Mouse (Mus musculus): ENCODE data around the gene Nck2. TPM values are rescaled to one million over a fixed set of nuclear protein-coding genes. Genes with fewer than 3 reads are reported as not detected.

Nck2 gene
- polyA plus RNA-seq, 1 experiment = 28.5 TPM

DNA sequence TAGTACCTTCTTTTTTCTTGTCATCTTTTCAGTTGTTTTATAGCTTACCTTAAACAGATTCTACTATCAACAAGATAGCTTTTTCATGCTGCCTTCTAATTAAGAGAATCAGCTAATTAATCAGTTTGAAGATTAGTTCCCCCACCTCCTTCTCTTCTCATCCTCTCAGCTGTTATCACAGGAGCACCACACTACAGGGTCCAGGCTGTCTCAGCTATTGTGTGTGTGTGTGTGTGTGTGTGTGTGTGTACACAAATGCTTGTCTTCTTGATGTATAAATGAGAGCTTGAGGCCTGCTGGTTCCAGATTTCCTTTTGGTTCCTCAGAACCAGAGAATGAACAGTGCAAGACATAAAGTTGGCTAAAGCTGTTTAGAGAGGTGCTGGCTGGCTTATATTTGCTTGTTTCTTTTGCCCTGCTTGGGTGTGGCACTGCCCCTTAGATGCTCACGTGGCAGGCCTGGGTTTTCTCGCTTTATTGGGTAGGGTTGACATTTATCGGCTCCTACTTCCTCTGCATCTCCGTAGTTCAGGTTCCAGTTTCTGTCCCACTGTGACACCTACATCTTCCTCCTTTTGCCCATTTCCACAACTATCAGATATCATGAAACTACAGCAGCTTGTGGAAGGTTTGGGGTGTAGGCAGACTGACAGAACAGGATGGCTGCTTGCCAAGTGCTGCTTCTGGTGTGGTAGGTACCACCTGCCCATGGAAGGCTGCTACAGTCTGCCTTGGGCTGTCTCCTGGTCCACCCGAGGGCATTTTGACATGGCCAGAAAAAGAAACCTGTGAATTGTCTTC lies 29.6 kb downstream of the Nck2 start:
- TF ChIP-seq CTCF (IDR thresholded peaks at IDR 0.05; ENCODE audit: borderline replicate concordance, insufficient read depth, low read length) (no peak), POLR2A (IDR thresholded peaks at IDR 0.05; ENCODE audit: low read depth, low read length) (no peak)
- Histone ChIP-seq H3K27ac (ENCODE audit: insufficient read depth, low read length) (peak overlapping the region; percentile 20), H3K4me1 (ENCODE audit: control insufficient read depth, insufficient read depth, low read length) (peaks cover 17% of the 10 kb centered on the region), H3K4me3 (ENCODE audit: insufficient read depth, low read length) (no peak overlapping the region)

DNA sequence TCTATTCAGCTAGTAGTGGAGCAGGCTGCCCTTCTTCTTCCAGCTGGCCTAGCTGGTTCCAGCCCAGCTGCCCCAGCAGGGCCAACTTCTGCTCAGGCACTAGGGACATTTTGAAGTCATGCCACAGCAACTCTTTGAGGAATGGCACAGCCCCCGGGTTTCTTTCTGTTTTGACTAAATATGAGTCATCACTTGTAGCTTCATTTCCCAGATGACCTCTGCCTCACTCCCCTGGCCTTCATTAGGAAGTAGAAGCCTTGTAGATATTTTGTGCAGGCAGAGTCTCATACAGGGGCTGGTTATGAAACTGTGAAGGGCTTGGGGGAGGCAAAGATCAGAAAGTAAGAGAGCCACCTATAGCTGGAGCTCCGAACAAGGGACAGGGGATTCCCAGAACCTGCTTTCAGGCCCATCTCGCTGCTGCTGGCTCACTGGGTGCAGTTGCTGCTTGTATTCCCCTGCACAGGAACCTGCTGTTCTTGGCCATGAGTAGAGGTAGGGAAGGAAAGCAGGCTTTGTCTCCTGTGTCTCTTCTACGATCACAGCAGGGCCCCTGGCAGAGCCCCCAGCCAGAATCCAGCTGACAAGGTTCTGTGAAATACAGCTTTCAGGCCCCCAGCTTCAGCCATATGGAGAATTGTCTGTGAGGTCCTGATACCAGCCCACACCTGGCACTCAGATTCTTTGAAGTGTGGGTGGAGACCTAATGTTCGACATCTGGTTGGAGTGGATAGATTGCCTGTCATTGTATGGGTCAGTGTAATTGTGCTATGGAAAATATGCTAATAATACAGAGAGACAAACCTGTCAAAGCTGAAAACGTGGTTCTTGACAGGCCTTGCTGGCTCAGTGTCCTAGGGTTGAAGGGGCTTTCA lies 30.4 kb downstream of the Nck2 start:
- Histone ChIP-seq H3K4me1 (ENCODE audit: control insufficient read depth, insufficient read depth, low read length) (peaks cover 17% of the 10 kb centered on the region), H3K27ac (ENCODE audit: insufficient read depth, low read length) (no peak overlapping the region), H3K4me3 (ENCODE audit: insufficient read depth, low read length) (no peak overlapping the region)
- TF ChIP-seq POLR2A (IDR thresholded peaks at IDR 0.05; ENCODE audit: low read depth, low read length) (no peak), CTCF (IDR thresholded peaks at IDR 0.05; ENCODE audit: borderline replicate concordance, insufficient read depth, low read length) (no peak)

DNA sequence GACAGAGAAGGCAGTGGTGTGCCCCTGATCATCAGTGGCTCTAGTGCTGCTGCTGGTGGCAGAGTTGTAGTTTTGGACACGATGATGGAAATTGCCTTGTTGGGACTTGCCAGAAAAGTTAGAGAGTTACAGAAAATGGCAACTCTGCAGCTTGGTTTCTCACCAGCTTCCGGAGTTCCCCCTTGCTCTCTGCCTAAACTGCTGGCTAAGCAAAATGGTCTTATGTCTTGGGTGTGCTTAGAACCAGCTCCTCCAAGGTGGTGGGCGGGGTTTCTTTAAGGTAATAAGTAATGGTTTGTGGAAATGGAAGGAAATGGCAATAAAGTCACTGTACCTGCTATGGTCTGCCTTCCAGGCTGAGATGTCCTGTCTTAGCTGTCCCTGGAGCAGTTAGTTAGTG lies 33.6 kb downstream of the Nck2 start:
- no peak for TF ChIP-seq CTCF (IDR thresholded peaks at IDR 0.05; ENCODE audit: borderline replicate concordance, insufficient read depth, low read length)
- no peak for TF ChIP-seq POLR2A (IDR thresholded peaks at IDR 0.05; ENCODE audit: low read depth, low read length)
- Histone ChIP-seq H3K4me1 (ENCODE audit: control insufficient read depth, insufficient read depth, low read length) (peaks cover 17% of the 10 kb centered on the region), H3K4me3 (ENCODE audit: insufficient read depth, low read length) (no peak overlapping the region)

DNA sequence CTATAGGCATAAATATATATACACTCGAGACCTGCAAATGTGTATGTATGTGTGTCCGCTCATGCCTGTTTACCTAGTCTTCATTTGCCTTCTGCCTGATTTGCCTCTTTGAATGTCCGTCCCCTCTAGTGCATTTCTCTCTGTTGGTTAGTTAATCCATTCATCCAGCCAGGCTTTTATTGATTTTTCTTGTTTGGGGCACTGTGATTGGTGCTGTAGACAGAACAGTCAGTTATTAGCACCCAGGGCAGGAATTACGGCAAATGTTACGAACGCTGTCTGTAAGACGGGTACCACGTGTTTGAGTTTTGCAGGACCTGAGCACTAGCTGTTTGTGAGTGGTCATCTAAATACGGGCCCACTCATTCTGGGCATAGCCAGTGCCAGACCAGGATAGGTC lies 40.8 kb downstream of the Nck2 start:
- TF ChIP-seq CTCF (IDR thresholded peaks at IDR 0.05; ENCODE audit: borderline replicate concordance, insufficient read depth, low read length) = no peak
- no peak for TF ChIP-seq POLR2A (IDR thresholded peaks at IDR 0.05; ENCODE audit: low read depth, low read length)
- Histone ChIP-seq H3K4me1 (ENCODE audit: control insufficient read depth, insufficient read depth, low read length) (no peaks in the 10 kb centered on the region), H3K4me3 (ENCODE audit: insufficient read depth, low read length) (no peak overlapping the region), H3K27ac (ENCODE audit: insufficient read depth, low read length) (no peak overlapping the region)

More for the DNA sequence above, 33.6 kb downstream of the Nck2 start:
- no peak overlapping the region for H3K27ac ChIP-seq (ENCODE audit: insufficient read depth, low read length)

DNA sequence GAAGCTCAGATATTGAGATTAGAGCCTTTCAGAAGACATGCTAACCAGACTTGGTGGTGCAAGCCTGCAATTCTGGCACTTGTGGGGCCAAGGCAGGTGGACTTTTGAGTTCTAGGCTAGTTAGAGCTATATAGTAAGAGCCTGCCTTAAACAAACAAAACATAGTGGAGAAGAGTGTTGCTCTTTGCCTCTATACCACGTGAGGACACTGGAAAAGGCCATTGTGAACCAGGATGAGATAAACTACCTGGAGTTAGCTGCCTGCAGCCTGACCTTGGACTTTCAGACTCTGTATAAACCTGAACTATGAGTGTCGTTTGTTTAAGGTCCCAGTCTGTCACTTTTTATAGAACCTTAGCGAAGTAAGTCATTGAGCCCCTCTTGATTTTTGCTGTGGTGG lies 42.1 kb downstream of the Nck2 start:
- TF ChIP-seq POLR2A (IDR thresholded peaks at IDR 0.05; ENCODE audit: low read depth, low read length) = no peak
- TF ChIP-seq CTCF (IDR thresholded peaks at IDR 0.05; ENCODE audit: borderline replicate concordance, insufficient read depth, low read length) = no peak
- no peaks in the 10 kb centered on the region for H3K4me1 ChIP-seq (ENCODE audit: control insufficient read depth, insufficient read depth, low read length)
- H3K27ac ChIP-seq (ENCODE audit: insufficient read depth, low read length) = no peak overlapping the region
- H3K4me3 ChIP-seq (ENCODE audit: insufficient read depth, low read length) = no peak overlapping the region

DNA sequence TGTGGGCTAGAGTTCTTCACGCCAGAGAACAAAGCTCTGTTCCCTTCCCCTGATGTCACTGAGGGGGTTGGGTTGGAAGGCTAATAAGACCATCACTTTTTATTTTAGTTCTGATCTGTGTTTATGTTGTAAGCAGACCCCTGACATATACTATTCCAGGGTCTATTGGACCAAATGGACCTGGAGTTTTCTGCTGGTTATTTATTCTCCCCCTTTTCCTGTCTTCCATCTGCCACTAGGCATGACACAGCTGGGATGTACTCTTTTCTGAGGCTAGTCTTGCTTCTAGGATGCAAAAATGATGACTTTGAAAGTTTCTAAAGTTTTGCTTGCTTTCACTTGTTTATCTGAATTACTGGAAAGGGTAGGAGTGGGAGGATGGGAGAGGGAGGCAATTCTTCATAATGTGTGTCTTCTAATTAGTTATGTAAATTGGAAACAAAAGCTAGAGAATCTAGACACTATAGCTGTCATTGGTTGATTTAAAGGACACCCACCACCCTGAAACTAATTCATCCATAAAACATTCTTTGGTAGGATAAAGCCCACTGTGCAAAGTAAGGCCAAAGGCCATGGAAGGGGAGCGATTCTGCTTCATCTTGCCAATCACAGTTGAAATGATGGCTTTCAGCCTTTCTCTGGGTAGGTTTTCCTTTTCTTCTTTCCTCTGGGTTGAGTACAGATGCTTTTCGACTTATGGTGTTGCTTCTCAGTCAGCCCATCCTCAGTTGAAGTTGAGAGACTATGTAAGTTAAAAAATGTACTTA lies 42.8 kb downstream of the Nck2 start:
- Histone ChIP-seq H3K27ac (ENCODE audit: insufficient read depth, low read length) (no peak overlapping the region), H3K4me3 (ENCODE audit: insufficient read depth, low read length) (no peak overlapping the region), H3K4me1 (ENCODE audit: control insufficient read depth, insufficient read depth, low read length) (no peaks in the 10 kb centered on the region)
- TF ChIP-seq POLR2A (IDR thresholded peaks at IDR 0.05; ENCODE audit: low read depth, low read length) = no peak
- no peak for TF ChIP-seq CTCF (IDR thresholded peaks at IDR 0.05; ENCODE audit: borderline replicate concordance, insufficient read depth, low read length)

DNA sequence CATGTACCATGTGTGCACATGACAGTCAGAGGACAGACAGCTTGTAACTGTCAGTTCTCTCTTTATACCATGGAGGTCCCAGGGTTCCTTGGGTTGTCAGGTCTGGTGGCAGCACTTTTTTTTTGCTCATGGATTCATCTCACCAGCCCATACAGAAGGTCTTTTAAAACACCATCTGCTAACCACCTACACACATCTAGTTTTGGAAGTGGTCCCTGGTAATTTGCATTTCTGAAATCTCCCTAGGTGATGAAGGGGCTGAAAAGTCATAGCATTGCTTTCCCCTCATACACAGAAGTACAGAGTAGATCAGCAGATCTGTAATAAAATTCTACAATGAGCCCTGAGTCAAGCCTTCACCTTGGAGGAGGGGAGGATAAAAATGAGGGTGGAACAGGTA lies 44.9 kb downstream of the Nck2 start:
- no peak for TF ChIP-seq POLR2A (IDR thresholded peaks at IDR 0.05; ENCODE audit: low read depth, low read length)
- TF ChIP-seq CTCF (IDR thresholded peaks at IDR 0.05; ENCODE audit: borderline replicate concordance, insufficient read depth, low read length) = no peak
- no peaks in the 10 kb centered on the region; the same call in 1 of the 2 replicates for H3K4me1 ChIP-seq (ENCODE audit: control insufficient read depth, insufficient read depth, low read length)
- no peak overlapping the region for H3K27ac ChIP-seq (ENCODE audit: insufficient read depth, low read length)
- H3K4me3 ChIP-seq (ENCODE audit: insufficient read depth, low read length) = no peak overlapping the region

DNA sequence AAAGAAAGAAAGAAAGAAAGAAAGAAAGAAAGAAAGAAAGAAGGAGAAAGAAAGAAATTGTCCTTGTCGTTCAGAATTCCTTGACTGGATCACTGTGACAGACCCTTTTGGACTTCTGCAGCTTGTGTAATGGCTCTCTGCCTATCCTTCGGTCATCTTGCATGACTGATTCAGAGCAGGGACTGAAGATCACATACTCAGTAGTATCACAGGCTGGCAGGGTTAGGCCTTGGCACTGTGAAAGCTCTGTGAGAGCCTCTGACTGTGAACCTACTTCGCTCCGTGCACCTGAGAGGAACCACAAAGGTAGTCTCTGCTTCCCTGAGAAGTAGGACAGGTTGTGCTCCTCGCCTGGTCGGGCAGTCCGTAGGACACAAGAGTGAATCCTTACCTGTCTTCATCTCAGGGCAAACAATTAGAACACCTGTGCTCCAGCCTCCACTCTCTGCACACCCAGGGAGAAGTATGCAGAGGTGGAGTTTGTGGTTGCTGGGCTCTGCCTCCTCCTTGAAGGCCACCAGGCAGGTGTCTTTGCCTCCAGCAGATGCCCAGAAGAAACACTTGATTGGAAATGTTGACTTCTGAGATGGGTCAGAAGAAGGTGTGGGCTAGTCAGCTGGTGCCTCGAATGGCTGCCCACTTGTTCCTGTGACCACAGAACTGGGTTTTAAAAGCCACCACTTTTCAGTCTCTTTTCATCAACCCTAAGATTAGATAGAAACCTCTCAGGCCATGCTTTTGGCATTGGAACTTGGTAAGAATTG lies 47.3 kb downstream of the Nck2 start:
- Histone ChIP-seq H3K27ac (ENCODE audit: insufficient read depth, low read length) (no peak overlapping the region), H3K4me3 (ENCODE audit: insufficient read depth, low read length) (no peak overlapping the region), H3K4me1 (ENCODE audit: control insufficient read depth, insufficient read depth, low read length) (no peaks in the 10 kb centered on the region; the same call in 1 of the 2 replicates)
- TF ChIP-seq POLR2A (IDR thresholded peaks at IDR 0.05; ENCODE audit: low read depth, low read length) = no peak
- no peak for TF ChIP-seq CTCF (IDR thresholded peaks at IDR 0.05; ENCODE audit: borderline replicate concordance, insufficient read depth, low read length)
